Mouse (Mus musculus) hindbrain, postnatal 0 days (tissue): ENCODE data around the gene Gabrb1. TPM values are rescaled to one million over a fixed set of nuclear protein-coding genes. Genes with fewer than 3 reads are reported as not detected.

Experiments used
- ATAC-seq: fragments of 200-750 bp; cut with Nextera tagmentation; 2 replicates; pipeline ENCODE4 v1.8.0; 2017; ENCODE audit warnings: mild to moderate bottlenecking, moderate TSS enrichment, moderate library complexity
- DNase-seq: peaks from one replicate; pipeline ENCODE4 v3.0.0-alpha.2; 2015; ENCODE audit warnings: low spot score
- H3K27ac ChIP-seq: fragments of 300-500 bp; sonication (generic); 2 replicates; pipeline ENCODE4 v1.5.1; 2014; ENCODE audit warnings: mild to moderate bottlenecking
- H3K27me3 ChIP-seq: fragments of 300-500 bp; sonication (generic); 2 replicates; pipeline ENCODE4 v1.6.1; 2014; ENCODE audit warnings: low read length, mixed read lengths; ENCODE audit not compliant: insufficient read depth
- H3K36me3 ChIP-seq: fragments of 300-500 bp; sonication (generic); 2 replicates; pipeline ENCODE4 v1.6.1; 2014; ENCODE audit warnings: low read length, mixed read lengths; ENCODE audit not compliant: insufficient read depth
- H3K4me1 ChIP-seq: fragments of 300-500 bp; sonication (generic); 2 replicates; pipeline ENCODE4 v1.6.1; 2014; ENCODE audit warnings: antibody characterized with exemption, low read length, mixed read lengths; ENCODE audit not compliant: insufficient read depth
- H3K4me2 ChIP-seq: fragments of 300-500 bp; sonication (generic); 2 replicates; pipeline ENCODE4 v1.6.1; 2014; ENCODE audit warnings: low read depth, mild to moderate bottlenecking, low read length, moderate library complexity, mixed read lengths
- H3K4me3 ChIP-seq: fragments of 300-500 bp; sonication (generic); 2 replicates; pipeline ENCODE4 v1.5.1; 2014; ENCODE audit warnings: low read length
- H3K9ac ChIP-seq: fragments of 300-500 bp; sonication (generic); replicated peaks from 2 replicates; pipeline ENCODE4 v1.6.1; 2014; ENCODE audit warnings: mild to moderate bottlenecking, low read length, moderate library complexity, mixed read lengths
- H3K9me3 ChIP-seq: fragments of 300-500 bp; sonication (generic); 2 replicates; pipeline ENCODE4 v1.6.1; 2016; ENCODE audit warnings: low read length, mixed read lengths
- CTCF ChIP-seq: IDR thresholded peaks from 2 replicates; pipeline ENCODE4 v1.5.1; 2016; ENCODE audit warnings: antibody characterized with exemption, control low read depth, low read depth
- WGBS: fragments of 180-500 bp; shearing (Covaris S2); extraction: QIAGEN DNeasy Blood & Tissue Kit; methylation state at CpG from one replicate; pipeline ENCODE4 v1.1.7; 2014; 5-methylcytosine and 5-hydroxymethylcytosine counted together
- polyA plus RNA-seq: library from polyadenylated mRNA; unstranded; fragments of >200 nt; fragmentation: Nextera tagmentation; extraction: Ambion mirVana; gene quantifications from 2 replicates; pipeline ENCODE4 v1.2.1, GENCODE M21; 2015
- total RNA-seq: library from RNA; depleted of rRNA; stranded (reverse); fragments of >200 nt; gene quantifications from 2 replicates; pipeline ENCODE4 v1.2.3, GENCODE M21; 2014

Gene Gabrb1
- total and polyA plus RNA-seq, 2 experiments from 2014 or later = 12.3 to 37.3 TPM

DNA sequence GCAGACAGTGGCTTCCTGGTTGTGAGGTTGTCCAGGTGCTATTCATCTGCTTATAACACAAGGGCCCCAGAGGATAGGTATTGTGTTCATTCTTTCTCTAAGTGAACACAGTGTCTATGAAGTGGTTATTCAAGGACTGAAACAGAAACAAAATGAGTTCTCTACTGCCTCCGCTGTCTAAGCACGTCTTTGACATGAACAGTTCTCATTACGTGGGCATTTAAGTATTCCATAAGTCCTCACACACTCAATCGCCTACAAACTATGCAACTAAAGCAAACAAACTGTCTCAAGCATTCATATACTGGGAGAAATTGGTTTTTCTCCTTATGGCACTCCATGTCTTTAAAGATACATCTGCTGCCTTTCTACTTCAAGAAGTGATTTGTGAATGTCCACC, 257.8 kb downstream of the Gabrb1 start:
- Histone ChIP-seq H3K4me2 (no peak overlapping the region), H3K4me1 (no peaks in the 10 kb centered on the region), H3K36me3 (no peaks in the 10 kb centered on the region), H3K9ac (no peak overlapping the region), H3K9me3 (no peaks in the 10 kb centered on the region), H3K27ac (no peak overlapping the region), H3K4me3 (no peak overlapping the region), H3K27me3 (no peaks in the 10 kb centered on the region)
- TF ChIP-seq CTCF = no peak
- ATAC-seq = no peak
- no peak for DNase-seq
- 90% methylated on average over 4 of the region's 4 CpGs for WGBS

DNA sequence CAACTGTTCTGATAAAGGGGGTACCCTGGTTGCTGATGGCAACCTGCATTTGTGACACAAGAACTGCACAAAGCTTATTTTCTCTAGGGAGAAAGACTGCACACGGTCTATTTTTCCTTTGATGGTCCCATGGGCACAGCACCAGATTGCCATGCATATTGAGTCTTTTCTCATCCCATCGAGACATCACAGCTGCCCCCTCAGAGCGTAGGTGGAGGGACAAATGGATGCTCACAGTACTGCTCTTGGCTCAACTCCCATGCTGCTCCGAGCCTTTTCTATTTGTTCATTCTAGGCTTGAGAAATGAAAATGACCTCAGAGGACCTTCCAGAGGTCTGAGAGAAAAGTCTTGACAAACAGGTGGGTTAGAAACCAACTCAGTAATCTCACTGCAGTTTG, 259.3 kb downstream of the Gabrb1 start:
- Histone ChIP-seq H3K9me3 (no peaks in the 10 kb centered on the region), H3K27me3 (no peaks in the 10 kb centered on the region), H3K9ac (no peak overlapping the region), H3K4me1 (no peaks in the 10 kb centered on the region), H3K27ac (no peak overlapping the region), H3K4me2 (no peak overlapping the region), H3K4me3 (no peak overlapping the region), H3K36me3 (no peaks in the 10 kb centered on the region)
- ATAC-seq = 0 out of 2 replicates have a peak, but pooled peaks have one; percentile 32
- DNase-seq = no peak
- TF ChIP-seq CTCF = no peak
- WGBS = 51% methylated on average over 4 of the region's 4 CpGs

DNA sequence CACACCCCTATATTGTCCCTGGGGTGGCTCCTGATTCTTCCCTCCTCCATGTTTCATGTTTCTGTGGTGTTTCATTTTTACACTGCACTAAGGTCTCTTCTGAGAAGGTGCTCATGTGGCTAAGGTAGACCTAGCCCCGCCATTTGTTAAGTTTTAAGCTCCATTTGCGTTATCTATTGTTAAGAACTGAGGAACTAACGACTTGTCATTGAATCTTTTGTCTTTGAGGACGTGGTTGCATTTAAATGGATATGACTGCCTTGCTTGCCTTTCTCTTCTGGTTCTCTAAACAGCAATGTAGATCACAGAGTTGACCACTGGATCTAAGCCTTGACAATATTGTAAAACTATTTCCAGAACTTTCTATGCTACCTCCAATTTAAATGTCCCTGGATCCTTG, 265.7 kb downstream of the Gabrb1 start:
- 72% methylated on average over 4 of the region's 4 CpGs for WGBS
- H3K27ac ChIP-seq = no peak overlapping the region

DNA sequence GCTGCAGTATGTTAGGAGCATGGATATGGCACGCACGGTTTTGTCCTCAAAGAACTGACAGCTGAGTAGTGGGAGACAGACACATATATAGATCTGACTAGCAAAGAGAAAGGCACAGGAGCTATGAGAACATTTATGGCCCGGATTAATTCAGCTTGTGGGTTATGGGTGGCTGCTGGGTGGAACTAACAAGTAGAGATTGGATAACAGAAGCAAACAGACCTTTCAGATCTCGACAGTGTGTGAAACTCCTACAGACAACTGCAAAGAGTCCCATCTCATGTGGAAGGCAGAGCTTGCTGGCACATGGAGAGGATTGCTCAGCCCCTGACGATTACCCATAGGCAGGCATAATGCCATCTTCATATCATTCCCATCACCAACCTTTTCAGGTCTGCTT, 268.4 kb downstream of the Gabrb1 start:
- no peak overlapping the region for H3K4me2 ChIP-seq
- no peak for ATAC-seq
- H3K27ac ChIP-seq = no peak overlapping the region
- DNase-seq = no peak
- H3K9me3 ChIP-seq = no peaks in the 10 kb centered on the region
- TF ChIP-seq CTCF = no peak
- H3K27me3 ChIP-seq = no peaks in the 10 kb centered on the region
- 86% methylated on average over 5 of the region's 5 CpGs for WGBS
- no peaks in the 10 kb centered on the region for H3K36me3 ChIP-seq
- H3K9ac ChIP-seq = no peak overlapping the region
- no peak overlapping the region for H3K4me3 ChIP-seq
- no peaks in the 10 kb centered on the region for H3K4me1 ChIP-seq

More for the DNA sequence above, 265.7 kb downstream of the Gabrb1 start:
- Histone ChIP-seq H3K4me1 (no peaks in the 10 kb centered on the region), H3K4me2 (no peak overlapping the region), H3K9me3 (no peaks in the 10 kb centered on the region), H3K9ac (no peak overlapping the region), H3K27me3 (no peaks in the 10 kb centered on the region), H3K36me3 (no peaks in the 10 kb centered on the region), H3K4me3 (no peak overlapping the region)
- no peak for TF ChIP-seq CTCF
- ATAC-seq (no peak), DNase-seq (no peak)

DNA sequence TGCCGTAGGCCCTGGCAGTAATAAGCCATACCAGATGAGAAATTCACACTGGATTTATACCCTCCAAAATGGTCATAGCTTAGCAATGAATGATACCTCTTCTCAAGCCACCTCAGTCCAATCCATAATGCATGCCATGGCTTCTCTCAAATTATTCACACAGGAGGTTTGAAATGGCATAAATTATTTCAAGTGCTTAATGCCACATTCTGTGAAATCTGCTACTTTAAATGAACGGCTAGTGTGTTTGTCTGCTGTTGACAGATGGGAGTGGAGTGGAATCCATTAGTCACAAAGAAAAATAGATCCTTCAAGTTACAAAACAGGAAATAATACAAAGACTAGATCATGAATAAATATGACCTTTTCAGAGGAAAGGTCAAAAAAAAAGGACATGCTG, 272.1 kb downstream of the Gabrb1 start:
- ATAC-seq (no peak), DNase-seq (no peak)
- H3K27ac ChIP-seq = no peak overlapping the region
- no peaks in the 10 kb centered on the region for H3K9me3 ChIP-seq
- no peak overlapping the region for H3K9ac ChIP-seq
- no peak overlapping the region for H3K4me2 ChIP-seq
- H3K4me1 ChIP-seq = no peaks in the 10 kb centered on the region
- 74% methylated on average over 2 of the region's 2 CpGs for WGBS
- no peak overlapping the region for H3K4me3 ChIP-seq
- H3K27me3 ChIP-seq = no peaks in the 10 kb centered on the region
- no peaks in the 10 kb centered on the region for H3K36me3 ChIP-seq
- TF ChIP-seq CTCF = no peak

DNA sequence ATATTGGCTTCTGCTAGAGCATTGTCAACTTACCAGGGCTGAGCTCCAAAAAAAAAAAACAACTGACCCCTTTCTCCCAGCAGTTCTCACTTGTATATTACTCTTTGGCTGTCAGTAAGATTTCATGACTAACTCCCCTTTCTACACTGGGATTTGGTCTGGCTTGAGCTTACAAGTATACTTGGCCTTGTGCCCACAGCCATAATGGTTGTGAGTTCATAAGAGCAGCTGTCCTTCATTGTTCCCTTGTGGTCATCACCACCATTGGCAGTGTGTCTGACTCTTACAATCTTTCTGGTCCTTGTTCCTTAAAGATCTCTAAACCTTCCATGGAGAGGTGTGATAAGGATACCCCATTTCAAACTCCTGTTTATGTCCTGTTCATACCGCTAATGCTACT, 293.5 kb downstream of the Gabrb1 start:
- Histone ChIP-seq H3K9ac (no peak overlapping the region), H3K4me2 (no peak overlapping the region), H3K4me3 (no peak overlapping the region), H3K4me1 (no peaks in the 10 kb centered on the region; the same call in 1 of the 2 replicates), H3K27me3 (no peaks in the 10 kb centered on the region), H3K36me3 (no peaks in the 10 kb centered on the region), H3K27ac (no peak overlapping the region), H3K9me3 (no peaks in the 10 kb centered on the region)
- WGBS = 92% methylated on average over 1 of the region's 1 CpGs
- TF ChIP-seq CTCF = no peak
- ATAC-seq (no peak), DNase-seq (peak; percentile 67)

DNA sequence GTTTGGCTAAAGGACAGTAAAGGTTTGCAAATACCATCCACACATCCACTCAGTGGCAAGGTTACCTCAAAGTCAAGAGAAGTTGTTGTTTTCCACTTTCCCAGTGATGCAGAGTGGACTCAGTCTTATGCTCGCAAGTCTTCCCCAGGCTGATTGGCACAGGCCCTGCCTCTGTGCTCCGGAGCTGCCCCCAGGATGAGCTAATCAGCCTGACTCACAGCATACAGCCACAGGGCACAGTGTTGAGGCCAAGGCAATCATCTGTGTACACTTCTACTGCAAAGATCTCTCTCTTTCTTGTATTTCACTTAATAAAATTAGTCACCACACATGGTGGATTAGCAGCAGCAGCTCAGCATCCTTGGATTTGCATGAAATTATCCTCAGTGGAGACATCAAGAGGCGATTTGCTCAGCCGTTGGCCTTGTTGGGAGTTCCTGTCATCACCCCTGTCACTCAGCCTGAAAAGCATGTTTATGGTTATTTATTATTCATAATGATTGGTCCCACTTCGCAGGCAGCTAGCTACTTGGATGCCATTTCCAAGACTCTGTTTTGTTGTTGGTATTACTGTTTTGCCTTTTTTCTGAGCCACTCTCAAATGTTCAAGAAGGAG, 297.3 kb downstream of the Gabrb1 start:
- no peaks in the 10 kb centered on the region for H3K9me3 ChIP-seq
- peak; percentile 35 for DNase-seq

More for the DNA sequence above, 297.3 kb downstream of the Gabrb1 start:
- no peak for TF ChIP-seq CTCF
- H3K27me3 ChIP-seq = no peaks in the 10 kb centered on the region
- H3K4me1 ChIP-seq = no peaks in the 10 kb centered on the region; the same call in 1 of the 2 replicates
- no peak overlapping the region for H3K27ac ChIP-seq
- peak; percentile 66 for ATAC-seq
- no peak overlapping the region for H3K4me2 ChIP-seq
- H3K4me3 ChIP-seq = no peak overlapping the region
- no peaks in the 10 kb centered on the region for H3K36me3 ChIP-seq
- no peak overlapping the region for H3K9ac ChIP-seq
- 25% methylated on average over 5 of the region's 5 CpGs for WGBS
